Mouse (Mus musculus) left cerebral cortex, postnatal 4 days (tissue): ENCODE results near the gene Tvp23b. TPM values are rescaled to one million over a fixed set of nuclear protein-coding genes. Genes with fewer than 3 reads are reported as not detected.
A peak's percentile ranks its signal among the peaks of the same experiment; 100 is the strongest.

Source experiments
- DNase-seq: peaks from one replicate; pipeline ENCODE4 v3.0.0-alpha.2; 2022
- intact Hi-C: fragments of 180-260 bp; cut with DNase I; formaldehyde crosslinking; loops from one replicate; pipeline ENCODE4 v1.15.1; 2025
- total RNA-seq, 2 experiments: library from RNA; stranded (reverse); gene quantifications; 2 replicates each; pipeline ENCODE4 v1.2.3; 2021

The Tvp23b gene
- total RNA-seq, 2 experiments from 2014 or later: 19.6 to 22.0 TPM

GRCm38 (mm10) chr11:62890796-62891195 lies 11.5 kb downstream of the Tvp23b start:
- intact Hi-C loops: no loop called here
- DNase-seq: no peak

GRCm38 (mm10) chr11:62891763-62892162 lies 12.5 kb downstream of the Tvp23b start:
- intact Hi-C loops: no loop called here

GRCm38 (mm10) chr11:62901699-62902323 lies 22.6 kb downstream of the Tvp23b start:
- intact Hi-C loops: no loop called here
- peak; percentile 37 for DNase-seq

More at GRCm38 (mm10) chr11:62891763-62892162, 12.5 kb downstream of the Tvp23b start:
- no peak for DNase-seq

- intact Hi-C loops: no loop called here
- no peak for DNase-seq
Measured at GRCm38 (mm10) chr11:62903871-62904495, 24.7 kb downstream of the Tvp23b start.

GRCm38 (mm10) chr11:62909720-62910306 lies 30.6 kb downstream of the Tvp23b start:
- DNase-seq: no peak
- intact Hi-C loops: no loop called here

GRCm38 (mm10) chr11:62911362-62911761 lies 32.1 kb downstream of the Tvp23b start:
- DNase-seq: no peak
- intact Hi-C loops: no loop called here

GRCm38 (mm10) chr11:62913141-62913540 lies 33.9 kb downstream of the Tvp23b start:
- DNase-seq: no peak
- intact Hi-C loops: no loop called here

- intact Hi-C loops: no loop called here
- peak; percentile 27 for DNase-seq
Measured at GRCm38 (mm10) chr11:62914532-62914931, 35.3 kb downstream of the Tvp23b start.

- no peak for DNase-seq
- intact Hi-C loops: no loop called here
Measured at GRCm38 (mm10) chr11:62915486-62915885, 36.2 kb downstream of the Tvp23b start.

GRCm38 (mm10) chr11:62916765-62917164 lies 37.5 kb downstream of the Tvp23b start:
- no peak for DNase-seq
- intact Hi-C loops: no loop called here

- intact Hi-C loops: loop anchor here (2.0 kb wide), 1 partner anchor 215 kb away; no protein-coding TSS in a partner anchor
- no peak for DNase-seq
Measured at GRCm38 (mm10) chr11:62919946-62920742, 40.9 kb downstream of the Tvp23b start.

- intact Hi-C loops: loop anchor here (2.0 kb wide), 1 partner anchor 214 kb away; no protein-coding TSS in a partner anchor
- no peak for DNase-seq
Measured at GRCm38 (mm10) chr11:62920743-62921050, 41.4 kb downstream of the Tvp23b start.

GRCm38 (mm10) chr11:62921052-62921977 lies 42.1 kb downstream of the Tvp23b start:
- DNase-seq: peak; percentile 91
- intact Hi-C loops: loop anchor here (2.0 kb wide), 1 partner anchor 213 kb away; no protein-coding TSS in a partner anchor

GRCm38 (mm10) chr11:62924091-62924761 lies 45.0 kb downstream of the Tvp23b start:
- intact Hi-C loops: no loop called here
- DNase-seq: no peak

GRCm38 (mm10) chr11:62929799-62930198 lies 50.5 kb downstream of the Tvp23b start:
- intact Hi-C loops: no loop called here
- no peak for DNase-seq

- DNase-seq: no peak
- intact Hi-C loops: no loop called here
Measured at GRCm38 (mm10) chr11:62930574-62930973, 51.3 kb downstream of the Tvp23b start.

- no peak for DNase-seq
- intact Hi-C loops: no loop called here
Measured at GRCm38 (mm10) chr11:62931141-62931540, 51.9 kb downstream of the Tvp23b start.

GRCm38 (mm10) chr11:62933099-62933498 lies 53.8 kb downstream of the Tvp23b start:
- DNase-seq: no peak
- intact Hi-C loops: no loop called here

GRCm38 (mm10) chr11:62934795-62935514 lies 55.7 kb downstream of the Tvp23b start:
- no peak for DNase-seq
- intact Hi-C loops: no loop called here
